Mouse (Mus musculus) midbrain, postnatal 0 days (tissue): ENCODE data around the gene Sdsl. TPM values are rescaled to one million over a fixed set of nuclear protein-coding genes. Genes with fewer than 3 reads are reported as not detected.

Source experiments
- ATAC-seq: fragments of 200-750 bp; cut with Nextera tagmentation; 2 replicates; pipeline ENCODE4 v1.8.0; 2017; ENCODE audit warnings: moderate number of reproducible peaks, mild to moderate bottlenecking, moderate TSS enrichment, moderate library complexity; ENCODE audit not compliant: low FRiP score
- DNase-seq: peaks from one replicate; pipeline ENCODE4 v3.0.0-alpha.2; 2015; ENCODE audit warnings: low spot score
- H3K27ac ChIP-seq: fragments of 300-500 bp; sonication (generic); 2 replicates; pipeline ENCODE4 v1.5.1; 2014; ENCODE audit warnings: low read depth, mild to moderate bottlenecking, low read length, mixed read lengths
- H3K27me3 ChIP-seq: fragments of 300-500 bp; sonication (generic); 2 replicates; pipeline ENCODE4 v1.6.1; 2014; ENCODE audit warnings: low read length, control low read depth, mixed read lengths; ENCODE audit not compliant: insufficient read depth
- H3K36me3 ChIP-seq: fragments of 300-500 bp; sonication (generic); 2 replicates; pipeline ENCODE4 v1.6.1; 2014; ENCODE audit warnings: low read length, control low read depth, mixed read lengths; ENCODE audit not compliant: insufficient read depth
- H3K4me1 ChIP-seq: fragments of 300-500 bp; sonication (generic); 2 replicates; pipeline ENCODE4 v1.6.1; 2014; ENCODE audit warnings: mild to moderate bottlenecking, control low read depth, antibody characterized with exemption, low read length, mixed read lengths; ENCODE audit not compliant: insufficient read depth
- H3K4me2 ChIP-seq: fragments of 300-500 bp; sonication (generic); 2 replicates; pipeline ENCODE4 v1.6.1; 2014; ENCODE audit warnings: low read depth, mild to moderate bottlenecking, low read length, mixed read lengths; ENCODE audit not compliant: poor library complexity, severe bottlenecking
- H3K4me3 ChIP-seq: fragments of 300-500 bp; sonication (generic); 2 replicates; pipeline ENCODE4 v1.5.1; 2014; ENCODE audit warnings: low read depth, mild to moderate bottlenecking, low read length, moderate library complexity
- H3K9ac ChIP-seq: fragments of 300-500 bp; sonication (generic); replicated peaks from 2 replicates; pipeline ENCODE4 v1.6.1; 2014; ENCODE audit warnings: mild to moderate bottlenecking, low read length, moderate library complexity, mixed read lengths; ENCODE audit not compliant: poor library complexity, severe bottlenecking
- H3K9me3 ChIP-seq: fragments of 300-500 bp; sonication (generic); 2 replicates; pipeline ENCODE4 v1.6.1; 2016; ENCODE audit warnings: low read length, control low read depth
- CTCF ChIP-seq: IDR thresholded peaks from 2 replicates; pipeline ENCODE4 v1.5.1; 2016; ENCODE audit warnings: antibody characterized with exemption, mild to moderate bottlenecking
- WGBS: fragments of 180-500 bp; shearing (Covaris S2); extraction: QIAGEN DNeasy Blood & Tissue Kit; methylation state at CpG from one replicate; pipeline ENCODE4 v1.1.7; 2014; 5-methylcytosine and 5-hydroxymethylcytosine counted together
- polyA plus RNA-seq: library from polyadenylated mRNA; unstranded; fragments of >200 nt; fragmentation: Nextera tagmentation; extraction: Ambion mirVana; gene quantifications from 2 replicates; pipeline ENCODE4 v1.2.1, GENCODE M21; 2015
- total RNA-seq: library from RNA; depleted of rRNA; stranded (reverse); fragments of >200 nt; gene quantifications from 2 replicates; pipeline ENCODE4 v1.2.3, GENCODE M21; 2014

The Sdsl gene
- total and polyA plus RNA-seq, 2 experiments from 2014 or later = 4.4 to 6.0 TPM

DNA sequence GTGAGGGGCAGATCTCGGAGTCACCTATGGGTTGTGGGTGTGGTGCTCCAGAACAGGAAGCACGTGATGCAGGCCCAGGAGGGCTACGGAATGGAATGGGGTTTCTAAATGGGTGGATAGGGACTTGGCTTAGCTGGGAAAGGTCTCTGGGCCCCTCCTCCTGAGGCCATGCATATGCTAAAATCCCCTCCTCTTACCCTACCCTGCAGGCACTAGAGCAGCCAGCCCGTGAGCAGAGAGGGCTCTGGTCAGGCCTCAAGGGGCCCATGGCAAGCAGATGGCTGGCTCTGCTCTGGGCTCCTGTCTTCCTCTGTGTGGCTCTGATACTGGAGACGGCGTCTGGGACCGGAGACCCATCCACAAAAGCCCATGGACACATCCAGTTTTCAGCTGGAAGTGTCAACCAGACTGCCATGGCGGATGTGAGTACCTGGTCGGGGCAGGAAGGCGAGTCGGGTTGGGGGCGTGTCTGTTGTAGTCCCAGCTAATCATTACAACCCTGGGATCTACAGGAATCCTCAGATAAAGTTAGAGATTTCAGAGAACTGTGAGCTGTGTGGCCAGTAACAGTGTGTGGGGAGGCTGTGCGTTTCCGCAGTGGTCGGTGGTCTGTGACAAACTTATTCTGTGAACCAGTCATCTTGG lies 40.4 kb upstream of the Sdsl start:
- no peak for TF ChIP-seq CTCF
- peaks cover 5% of the 10 kb centered on the region; the same call in 1 of the 2 replicates for H3K27me3 ChIP-seq
- no peak for ATAC-seq
- 37% methylated on average over 15 of the region's 15 CpGs for WGBS
- H3K9ac ChIP-seq = no peak overlapping the region
- H3K36me3 ChIP-seq = no peaks in the 10 kb centered on the region
- no peak overlapping the region for H3K4me3 ChIP-seq
- H3K4me2 ChIP-seq = no peak overlapping the region
- no peak overlapping the region for H3K27ac ChIP-seq
- H3K4me1 ChIP-seq = no peaks in the 10 kb centered on the region
- H3K9me3 ChIP-seq = no peaks in the 10 kb centered on the region
- DNase-seq = no peak

DNA sequence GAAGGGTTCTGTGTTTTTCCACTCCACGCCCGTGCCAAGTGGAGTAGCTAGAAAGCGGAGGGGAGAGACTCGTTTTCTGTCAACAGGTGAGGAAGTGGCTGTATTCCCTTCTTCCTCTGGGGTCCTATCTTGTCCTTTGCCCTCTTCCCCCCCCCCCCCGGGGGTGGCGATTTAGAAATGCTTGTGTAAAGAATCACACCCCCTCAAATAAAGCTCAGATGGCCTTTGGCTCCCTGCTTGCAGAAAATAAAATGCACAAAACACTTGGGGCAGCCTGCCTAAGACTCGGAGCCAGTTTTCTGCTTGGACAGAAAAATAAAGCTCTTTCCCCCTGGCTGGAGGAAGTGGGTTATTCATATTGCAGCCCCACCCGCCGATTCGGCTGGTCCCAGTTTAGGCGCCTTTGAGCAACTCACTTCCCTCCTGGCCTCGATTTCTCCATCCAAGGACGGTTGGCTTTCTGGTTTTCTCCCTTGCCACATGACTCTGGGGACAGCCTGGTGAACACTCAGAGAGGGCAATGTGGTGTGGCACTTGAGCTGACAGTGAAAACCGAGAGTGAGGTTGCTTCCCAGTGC lies 39.1 kb upstream of the Sdsl start:
- no peaks in the 10 kb centered on the region for H3K9me3 ChIP-seq
- no peak for TF ChIP-seq CTCF
- peak overlapping the region; percentile 67 for H3K4me2 ChIP-seq
- no peak for DNase-seq
- no peak overlapping the region for H3K27ac ChIP-seq
- H3K9ac ChIP-seq = no peak overlapping the region
- peaks cover 5% of the 10 kb centered on the region; the same call in 1 of the 2 replicates for H3K27me3 ChIP-seq
- H3K36me3 ChIP-seq = no peaks in the 10 kb centered on the region
- no peaks in the 10 kb centered on the region for H3K4me1 ChIP-seq
- ATAC-seq = no peak
- WGBS = 35% methylated on average over 14 of the region's 14 CpGs
- peak overlapping the region; percentile 42; the same call in 1 of the 2 replicates for H3K4me3 ChIP-seq

GRCm38 (mm10) chr5:120510982-120511642 lies 38.5 kb upstream of the Sdsl start, which contains the start of gene Slc8b1:
Gene Slc8b1, plus strand, starts transcription at chr5:120511168.
- H3K9me3 ChIP-seq = no peaks in the 10 kb centered on the region
- ATAC-seq = peak; percentile 76; the same call in 1 of the 2 replicates
- no peak for TF ChIP-seq CTCF
- H3K36me3 ChIP-seq = no peaks in the 10 kb centered on the region
- peak; percentile 87 for DNase-seq
- WGBS = under 1% methylated on average over 34 of the region's 36 CpGs
- 0 out of 2 replicates have a peak within 1 kb of the TSS, but pooled peaks have one; percentile 33 for H3K9ac ChIP-seq
- no peak within 1 kb of the TSS for H3K27ac ChIP-seq
- peak within 1 kb of the TSS; percentile 67 for H3K4me2 ChIP-seq
- no peaks in the 10 kb centered on the region for H3K4me1 ChIP-seq
- peaks cover 5% of the 10 kb centered on the region; the same call in 1 of the 2 replicates for H3K27me3 ChIP-seq
- H3K4me3 ChIP-seq = peak within 1 kb of the TSS; percentile 42

DNA sequence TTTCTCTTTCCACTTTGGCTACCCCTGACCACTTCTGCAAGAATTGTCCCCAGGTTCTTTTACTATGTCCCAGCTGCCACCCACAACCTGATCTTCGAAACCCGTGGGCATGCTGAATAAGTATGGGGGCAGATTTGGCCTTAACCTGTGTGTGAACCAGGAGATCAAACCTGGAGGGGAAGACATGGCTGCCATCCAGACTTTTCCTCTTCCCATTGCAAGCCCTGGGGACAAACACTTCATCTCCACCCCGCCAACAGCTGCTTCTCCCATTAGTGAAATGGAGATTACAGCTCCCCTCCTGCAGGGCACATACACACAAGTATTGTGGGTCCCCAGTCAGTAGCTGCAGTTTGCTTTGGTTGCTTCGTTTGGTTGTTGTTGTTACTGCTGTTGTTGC lies 34.7 kb upstream of the Sdsl start:
- H3K4me2 ChIP-seq = no peak overlapping the region
- H3K4me3 ChIP-seq = no peak overlapping the region
- peaks cover 4% of the 10 kb centered on the region; the same call in 1 of the 2 replicates for H3K27me3 ChIP-seq
- no peak overlapping the region for H3K9ac ChIP-seq
- ATAC-seq (no peak), DNase-seq (no peak)
- WGBS = 60% methylated on average over 4 of the region's 4 CpGs
- H3K9me3 ChIP-seq = no peaks in the 10 kb centered on the region
- H3K4me1 ChIP-seq = peaks cover 5% of the 10 kb centered on the region; the same call in 1 of the 2 replicates
- H3K36me3 ChIP-seq = no peaks in the 10 kb centered on the region
- TF ChIP-seq CTCF = no peak
- H3K27ac ChIP-seq = no peak overlapping the region

- Histone ChIP-seq H3K9ac (no peak overlapping the region), H3K9me3 (no peaks in the 10 kb centered on the region), H3K36me3 (no peaks in the 10 kb centered on the region), H3K4me2 (no peak overlapping the region), H3K4me1 (peaks cover 10% of the 10 kb centered on the region; the same call in 1 of the 2 replicates), H3K4me3 (no peak overlapping the region), H3K27me3 (no peaks in the 10 kb centered on the region), H3K27ac (no peak overlapping the region)
- DNase-seq (peak; percentile 31), ATAC-seq (no peak)
- WGBS = 50% methylated on average over 9 of the region's 9 CpGs
- no peak for TF ChIP-seq CTCF
Observed at GRCm38 (mm10) chr5:120506490-120506889, 33.9 kb upstream of the Sdsl start.

GRCm38 (mm10) chr5:120505781-120506180 lies 33.2 kb upstream of the Sdsl start:
- H3K4me1 ChIP-seq = peaks cover 10% of the 10 kb centered on the region; the same call in 1 of the 2 replicates
- H3K36me3 ChIP-seq = no peaks in the 10 kb centered on the region
- no peak for TF ChIP-seq CTCF
- no peak overlapping the region for H3K4me3 ChIP-seq
- H3K9me3 ChIP-seq = no peaks in the 10 kb centered on the region
- no peak overlapping the region for H3K9ac ChIP-seq
- DNase-seq (no peak), ATAC-seq (no peak)
- H3K27me3 ChIP-seq = no peaks in the 10 kb centered on the region
- 69% methylated on average over 9 of the region's 9 CpGs for WGBS
- H3K4me2 ChIP-seq = no peak overlapping the region
- no peak overlapping the region for H3K27ac ChIP-seq
